Mouse (Mus musculus) skeletal muscle tissue, adult 2 months (tissue): ENCODE data around the gene Zranb1.
A peak's percentile ranks its signal among the peaks of the same experiment; 100 is the strongest.

Experiments
- DNase-seq: peaks from one replicate; pipeline ENCODE4 v3.0.0-alpha.2; 2012; ENCODE audit warnings: low read depth, low spot score

Zranb1 gene

DNA sequence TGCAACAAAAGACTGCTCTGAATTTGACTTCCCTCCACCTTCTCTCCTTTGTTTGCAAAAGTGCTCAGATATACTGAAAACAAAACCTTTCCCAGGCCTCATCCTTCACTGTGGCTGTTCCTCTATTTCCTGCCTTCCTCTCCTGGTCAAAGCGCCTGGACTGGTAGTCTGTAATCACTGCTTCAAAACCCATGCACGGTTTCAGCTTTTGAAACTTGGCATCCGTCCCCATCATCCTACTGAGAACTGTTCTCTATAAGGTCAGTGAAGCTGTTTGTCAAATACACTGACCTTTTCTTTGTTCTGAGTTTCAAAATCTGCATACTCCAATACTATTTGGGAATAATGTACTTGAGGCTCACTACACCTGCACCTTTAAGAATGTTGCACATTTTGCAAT lies 3.7 kb upstream of the Zranb1 start:
- no peak for DNase-seq

DNA sequence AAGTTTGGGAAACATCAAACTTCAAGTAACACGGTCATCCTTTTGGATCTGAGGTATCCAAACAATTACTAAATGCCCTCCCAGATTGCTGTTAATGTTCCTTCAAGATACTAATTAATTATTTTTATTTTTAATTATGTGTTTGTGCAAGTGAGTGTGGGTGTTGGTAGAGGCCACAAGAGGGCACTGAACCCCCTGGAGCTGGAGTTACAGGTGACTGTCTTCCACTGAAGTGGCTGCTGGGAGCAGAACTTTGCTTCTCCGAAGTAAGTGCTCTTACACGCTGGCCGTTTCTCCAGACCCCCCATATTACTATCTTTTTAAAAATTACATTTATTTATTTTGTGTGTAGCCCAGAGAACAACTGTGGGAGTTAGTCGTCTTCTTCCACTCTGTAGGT lies 887 bp upstream of the Zranb1 start:
- DNase-seq: no peak

DNA sequence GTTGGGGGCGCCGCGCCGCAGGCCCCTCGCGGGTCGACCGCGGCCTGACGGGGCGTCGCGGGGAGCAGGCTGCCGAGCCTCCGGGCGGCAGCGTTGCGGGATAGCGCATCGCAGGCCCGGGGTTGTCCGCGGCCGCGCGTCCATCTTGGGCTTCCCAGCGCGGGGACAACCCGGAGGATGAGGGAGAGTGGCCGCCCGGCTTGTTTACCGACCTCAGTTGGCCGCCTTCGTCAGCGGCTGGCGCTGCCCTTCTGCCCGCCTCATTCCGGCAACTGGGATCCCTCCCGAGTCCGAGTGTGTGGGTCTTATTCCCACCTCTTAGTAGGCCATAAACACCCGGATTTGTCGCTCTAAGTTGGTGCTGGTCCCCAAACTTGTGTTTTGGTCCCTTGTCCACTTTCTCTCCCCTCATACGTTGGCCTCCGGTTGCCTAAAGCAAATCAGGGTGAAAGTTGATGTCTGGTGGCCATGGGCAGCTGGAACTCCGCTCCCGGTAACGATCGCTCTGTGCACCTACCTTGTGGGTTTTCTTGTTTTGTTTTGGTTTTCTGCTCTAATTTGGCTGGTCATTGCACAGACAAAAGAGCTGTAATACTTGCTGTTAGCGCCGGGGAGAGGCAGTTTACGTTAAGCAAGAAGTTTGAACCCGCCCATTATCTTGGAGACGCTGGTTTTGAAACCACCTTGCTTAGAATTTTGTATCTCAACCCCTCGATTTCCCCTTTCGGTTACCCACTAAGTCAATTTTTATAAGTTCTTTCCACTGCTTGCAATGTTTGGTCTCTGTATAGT lies 814 bp downstream of the Zranb1 start:
- DNase-seq: peak; percentile 50

DNA sequence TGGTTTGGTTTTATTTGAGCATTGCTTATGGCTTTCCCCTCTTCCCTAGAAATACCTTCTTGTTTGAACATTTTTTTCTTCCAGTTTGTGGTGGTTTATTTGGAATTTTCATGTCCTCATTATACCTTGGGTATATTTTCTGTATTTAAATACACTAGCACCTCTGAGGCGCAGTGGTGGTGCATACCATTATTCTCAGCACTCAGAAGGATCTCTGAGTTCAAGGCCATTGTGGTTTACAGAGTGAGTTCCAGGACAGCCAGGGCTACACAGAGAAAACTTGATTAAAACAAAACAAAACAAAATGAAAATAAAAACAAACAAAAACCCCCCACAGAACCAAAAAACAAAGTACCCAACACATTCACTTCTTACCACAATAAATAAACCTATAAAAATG lies 2.4 kb downstream of the Zranb1 start:
- DNase-seq: no peak

DNA sequence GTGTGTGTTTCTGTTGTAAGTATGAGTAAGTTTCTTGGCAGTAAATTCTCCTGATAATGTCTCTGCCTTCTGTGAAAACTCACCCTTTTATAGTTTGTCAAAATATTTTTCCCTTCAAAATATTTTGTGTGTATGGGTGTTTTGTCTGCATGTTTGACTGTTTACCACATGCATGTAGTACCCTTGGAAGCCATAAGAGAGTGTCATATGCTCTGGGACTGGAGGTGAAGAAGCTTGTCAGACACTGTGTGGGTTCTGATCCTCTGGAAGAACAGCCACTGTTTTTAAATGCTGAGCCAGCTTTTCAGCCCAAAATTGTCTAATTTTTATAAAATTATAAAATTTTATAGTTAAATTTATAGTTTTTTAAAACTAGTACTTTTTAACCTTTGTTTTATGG lies 3.8 kb downstream of the Zranb1 start:
- no peak for DNase-seq

DNA sequence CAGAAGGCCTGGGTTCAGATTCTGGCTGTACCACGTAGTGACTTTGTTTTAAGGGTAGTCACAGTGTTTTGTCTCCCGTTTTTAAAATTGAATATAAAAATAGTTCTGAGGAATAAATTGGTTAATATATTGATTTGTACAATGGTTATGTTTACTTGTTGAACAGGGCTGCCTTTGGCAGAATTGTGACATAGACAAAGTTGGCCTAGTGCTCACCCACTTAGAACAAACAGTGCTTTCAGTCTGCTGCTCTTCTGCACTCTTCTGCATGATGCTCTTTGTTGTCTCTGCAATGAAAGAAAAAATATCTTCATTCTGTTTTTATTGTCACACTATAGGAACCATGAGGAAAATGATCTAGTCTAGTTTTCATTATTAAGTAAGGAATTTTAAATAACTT lies 8.2 kb downstream of the Zranb1 start:
- no peak for DNase-seq

DNA sequence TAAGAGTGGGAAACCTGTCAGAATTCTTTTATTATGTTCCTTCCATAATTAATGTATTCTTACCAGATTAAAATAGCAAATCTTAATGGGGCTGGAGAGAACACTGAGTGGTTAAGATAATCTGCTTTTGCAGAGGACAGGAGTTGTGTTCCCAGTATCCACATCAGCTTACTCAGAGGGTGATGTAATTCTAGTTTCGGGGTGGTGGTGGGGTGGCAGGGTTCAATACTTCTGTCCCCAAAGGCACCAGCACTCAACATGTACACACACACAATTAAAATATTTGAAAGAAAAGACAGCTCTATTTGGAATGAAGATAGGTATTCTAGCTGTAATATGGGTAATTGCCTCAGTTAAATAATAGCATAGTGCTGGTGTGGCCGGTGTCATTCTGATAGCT lies 9.6 kb downstream of the Zranb1 start:
- DNase-seq: no peak

DNA sequence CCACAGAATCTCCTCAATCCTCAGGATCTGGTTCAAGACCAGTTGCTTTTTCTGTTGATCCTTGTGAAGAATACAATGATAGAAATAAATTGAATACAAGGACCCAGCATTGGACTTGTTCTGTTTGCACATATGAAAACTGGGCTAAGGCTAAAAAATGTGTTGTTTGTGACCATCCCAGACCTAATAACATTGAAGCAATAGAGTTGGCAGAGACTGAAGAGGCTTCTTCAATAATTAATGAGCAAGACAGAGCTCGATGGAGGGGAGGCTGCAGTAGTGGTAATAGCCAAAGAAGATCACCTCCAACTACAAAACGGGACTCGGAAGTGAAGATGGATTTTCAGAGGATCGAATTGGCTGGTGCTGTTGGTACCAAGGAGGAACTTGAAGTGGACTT lies 19.0 kb downstream of the Zranb1 start:
- no peak for DNase-seq

DNA sequence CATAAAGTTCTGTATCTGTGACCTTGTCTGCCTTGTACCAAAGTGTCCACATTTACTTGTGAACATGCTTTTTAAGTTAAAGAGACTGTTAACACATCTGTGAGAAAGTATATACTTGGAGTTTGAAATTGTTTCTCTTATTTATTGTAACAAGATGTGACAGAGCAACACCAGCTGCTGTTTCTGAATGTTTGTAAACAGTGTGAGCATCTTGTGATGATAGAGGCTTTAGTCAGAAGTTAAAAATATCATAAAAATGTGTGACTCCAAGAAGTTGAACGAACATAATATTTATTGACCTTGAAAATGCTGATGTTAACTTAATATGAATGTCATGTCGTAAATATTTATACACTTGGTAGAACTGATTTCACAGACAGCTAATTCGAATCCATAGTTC lies 19.7 kb downstream of the Zranb1 start:
- peak; percentile 13 for DNase-seq

DNA sequence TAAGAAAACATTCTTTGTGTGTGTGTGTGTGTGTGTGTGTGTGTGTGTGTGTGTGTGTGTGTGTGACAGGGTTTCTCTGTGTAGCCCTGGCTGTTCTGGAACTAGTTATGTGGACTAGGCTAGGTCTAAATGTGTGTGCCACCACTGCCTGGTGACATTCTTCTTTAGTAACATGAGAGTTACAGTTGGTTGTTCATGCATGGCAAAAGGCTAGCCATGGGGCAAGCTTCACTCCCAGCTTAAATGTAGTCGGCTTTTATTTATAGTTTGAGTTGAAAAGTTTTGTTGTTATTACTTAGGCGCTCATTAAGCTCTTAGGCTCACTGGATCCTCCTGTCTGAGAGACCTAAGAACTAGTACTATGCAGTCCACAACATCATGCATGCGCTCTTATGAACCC lies 33.5 kb downstream of the Zranb1 start:
- DNase-seq: peak; percentile 18

DNA sequence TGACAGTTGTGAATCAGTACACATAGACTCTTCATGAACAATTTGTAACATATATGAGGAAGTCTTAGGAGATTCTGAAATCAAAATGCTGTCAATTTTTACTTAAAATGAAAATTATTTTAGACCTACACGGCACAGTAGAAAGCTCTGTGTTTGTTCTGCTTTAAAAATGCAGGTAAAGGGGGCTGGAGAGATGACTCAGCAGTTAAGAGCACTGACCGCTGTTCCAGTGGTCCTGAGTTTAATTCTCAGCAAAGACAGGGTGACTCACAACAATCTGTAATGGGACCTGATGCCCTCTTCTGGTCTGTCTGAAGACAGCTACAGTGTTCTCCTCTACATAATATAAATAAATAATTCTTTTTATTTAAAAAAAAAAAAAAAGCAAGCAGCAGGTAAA lies 34.8 kb downstream of the Zranb1 start:
- DNase-seq: no peak

DNA sequence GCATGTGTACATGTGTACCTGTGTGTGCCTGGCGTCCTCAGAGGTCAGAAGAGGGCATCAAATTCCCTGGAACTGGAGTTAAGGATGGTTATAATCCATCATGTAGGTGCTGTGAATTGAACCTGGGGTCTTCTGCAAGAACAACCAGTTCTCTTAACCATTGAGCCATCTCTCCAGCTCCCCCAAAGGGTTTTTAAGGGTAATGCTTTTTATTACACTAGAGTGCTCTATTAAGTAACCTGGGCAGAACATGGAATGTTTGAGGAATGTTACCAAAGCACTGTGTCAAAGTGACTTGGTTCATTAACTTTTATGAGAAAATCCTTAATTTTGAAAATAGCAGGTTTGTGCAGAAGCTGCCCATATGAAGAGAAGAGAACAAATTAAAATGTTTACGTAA lies 41.1 kb downstream of the Zranb1 start:
- no peak for DNase-seq

DNA sequence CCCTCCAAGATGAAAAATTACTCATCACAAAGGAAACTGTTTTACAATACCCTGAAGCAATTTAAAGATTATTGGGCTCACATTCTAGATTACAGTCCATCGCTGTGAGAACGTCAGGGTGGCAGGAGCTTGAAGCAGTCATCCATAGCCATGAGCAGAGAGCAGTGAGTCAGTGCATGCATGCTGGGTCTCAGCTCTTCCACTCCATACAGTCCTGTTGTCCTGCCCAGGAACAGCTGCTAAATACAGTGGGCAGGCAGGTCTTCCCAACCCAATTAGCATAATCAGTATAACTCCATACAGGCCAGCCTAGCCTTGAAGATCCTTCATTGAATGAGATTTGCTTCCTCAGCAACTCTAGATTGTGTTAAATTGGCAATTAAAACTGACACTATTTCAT lies 45.1 kb downstream of the Zranb1 start:
- no peak for DNase-seq

DNA sequence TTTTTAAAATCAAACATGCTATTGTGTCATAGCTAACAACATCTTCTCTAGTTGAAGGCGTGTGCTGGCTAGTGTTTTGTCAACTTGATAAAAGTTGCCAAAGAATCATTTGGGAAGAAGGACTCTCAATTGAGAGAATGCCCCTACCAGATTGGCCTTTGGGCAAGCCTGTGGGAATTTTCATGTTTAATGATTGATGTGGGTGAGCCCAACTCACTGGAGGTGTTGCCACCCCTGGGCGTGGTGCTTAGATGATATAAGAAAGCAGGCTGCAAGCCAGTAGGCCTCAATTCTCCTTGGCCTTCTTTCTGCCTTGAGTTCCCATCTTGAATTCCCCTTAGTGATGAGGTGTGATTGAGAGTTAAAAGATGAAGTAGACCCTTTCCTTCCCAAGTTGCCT lies 47.0 kb downstream of the Zranb1 start:
- DNase-seq: no peak

DNA sequence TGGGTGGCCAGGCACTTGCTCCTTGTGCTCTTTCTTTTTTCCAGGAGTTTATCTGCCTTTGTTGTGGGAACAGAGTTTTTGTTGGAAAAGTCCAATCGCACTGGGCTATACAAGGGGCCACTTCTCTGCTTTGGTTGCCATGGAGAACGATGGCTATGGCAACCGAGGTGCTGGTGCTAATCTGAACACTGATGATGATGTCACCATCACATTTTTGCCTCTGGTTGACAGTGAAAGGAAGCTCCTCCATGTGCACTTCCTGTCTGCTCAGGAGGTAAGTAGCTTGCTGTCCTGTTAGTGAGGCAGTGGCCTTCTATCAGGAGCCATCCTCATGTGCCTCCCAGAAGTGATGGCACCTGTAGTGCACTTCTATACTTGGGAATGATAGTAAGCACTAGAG lies 51.7 kb downstream of the Zranb1 start:
- DNase-seq: no peak

DNA sequence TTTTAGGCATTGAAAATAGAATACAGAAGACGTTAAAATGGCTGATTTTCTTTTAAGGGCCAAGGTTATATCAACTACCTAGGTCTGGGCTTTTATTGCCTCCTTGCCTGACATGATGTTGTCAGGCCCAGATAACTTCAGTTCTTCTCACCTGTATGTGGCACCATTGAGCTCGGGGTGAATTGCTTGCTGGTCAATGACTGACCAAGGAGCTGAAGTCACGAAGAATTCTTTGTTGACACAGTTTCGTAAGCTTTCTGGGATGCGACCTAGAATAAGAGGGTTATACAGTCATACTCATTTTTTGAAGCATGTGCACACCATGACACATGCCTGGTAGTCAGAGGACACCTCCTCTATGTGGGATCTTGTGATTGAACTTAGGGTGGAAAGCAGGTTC lies 58.9 kb downstream of the Zranb1 start:
- DNase-seq: no peak

DNA sequence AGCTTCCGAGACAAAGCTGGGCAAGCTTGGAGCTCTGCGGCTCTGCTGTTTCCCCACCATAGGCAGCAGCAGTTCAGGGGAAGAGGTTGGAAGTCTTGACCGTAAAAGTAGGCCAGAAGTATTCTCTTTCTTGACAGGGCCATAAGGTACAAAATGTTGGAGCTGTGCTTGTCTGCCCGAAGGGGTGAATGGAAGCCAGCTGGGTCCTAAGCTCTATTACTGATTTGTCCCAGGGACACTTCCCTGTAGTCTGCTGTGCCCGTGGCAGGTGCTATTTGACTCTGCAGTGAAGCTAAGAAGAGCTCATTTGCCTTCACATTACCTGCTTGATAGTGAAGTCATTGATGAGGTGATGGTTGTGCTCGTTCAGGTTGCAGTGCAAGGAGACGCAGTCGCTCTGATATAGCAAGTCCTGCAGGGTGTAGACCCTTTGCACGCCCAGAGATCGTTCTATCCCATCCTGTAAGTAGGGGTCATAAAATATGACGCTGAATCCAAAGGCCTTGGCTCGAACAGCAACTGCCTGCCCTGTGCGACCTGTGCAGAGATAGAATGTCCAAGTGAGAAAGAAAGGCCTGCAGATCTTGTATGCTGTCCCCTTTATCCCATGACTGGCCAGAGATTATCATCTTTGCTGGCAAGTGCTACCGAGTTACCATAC lies 60.4 kb downstream of the Zranb1 start:
- peak; percentile 66 for DNase-seq

DNA sequence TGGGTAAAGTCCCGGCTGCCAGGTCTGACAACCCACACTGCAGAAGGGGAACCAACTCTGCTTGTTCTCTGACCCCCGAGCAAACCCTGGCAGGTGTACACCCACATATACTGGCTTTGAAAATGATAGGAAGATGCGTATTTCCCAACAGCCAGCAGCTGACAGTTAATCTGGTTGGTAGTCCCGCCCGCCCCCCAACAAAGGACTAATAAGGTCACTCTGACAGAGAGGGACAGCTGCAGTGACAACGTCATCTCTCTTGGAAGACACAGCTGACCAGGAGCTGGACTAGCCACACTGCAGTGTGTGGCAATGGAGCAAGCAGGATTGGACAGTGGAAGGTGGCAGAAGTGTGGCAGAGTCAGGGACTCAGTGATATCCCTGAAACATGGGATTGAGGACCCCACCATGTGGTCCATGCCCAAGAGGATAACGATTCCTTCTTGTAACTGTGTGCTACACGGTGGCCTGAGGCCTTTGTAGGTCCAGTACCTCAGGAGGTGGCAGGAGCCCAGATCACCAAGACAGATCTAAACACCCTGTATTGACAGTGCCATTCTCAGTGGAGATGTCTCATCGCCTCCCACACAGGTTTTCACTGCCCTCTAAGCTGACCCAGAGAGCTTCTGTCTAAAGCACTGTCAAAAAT lies 62.1 kb downstream of the Zranb1 start:
- DNase-seq: peak; percentile 89

DNA sequence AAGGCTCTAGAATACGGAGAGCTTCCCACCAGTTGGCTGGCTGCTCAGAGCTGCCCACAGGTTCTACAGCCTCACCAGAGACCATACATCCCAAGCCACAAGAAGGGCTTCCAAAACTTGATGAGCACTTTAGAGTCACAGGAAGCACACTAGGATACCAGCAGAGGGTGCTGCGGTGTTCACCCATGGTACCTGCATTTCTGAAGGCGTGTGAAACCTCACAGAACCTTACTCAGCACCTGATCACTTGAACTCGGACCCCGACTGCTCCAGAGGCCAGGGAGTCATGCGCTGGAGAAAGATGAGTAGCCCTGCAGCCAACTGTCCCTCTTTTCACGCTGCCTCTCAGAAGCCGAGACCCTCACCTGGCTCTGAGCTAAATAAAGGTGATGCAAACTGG lies 63.2 kb downstream of the Zranb1 start:
- DNase-seq: no peak

DNA sequence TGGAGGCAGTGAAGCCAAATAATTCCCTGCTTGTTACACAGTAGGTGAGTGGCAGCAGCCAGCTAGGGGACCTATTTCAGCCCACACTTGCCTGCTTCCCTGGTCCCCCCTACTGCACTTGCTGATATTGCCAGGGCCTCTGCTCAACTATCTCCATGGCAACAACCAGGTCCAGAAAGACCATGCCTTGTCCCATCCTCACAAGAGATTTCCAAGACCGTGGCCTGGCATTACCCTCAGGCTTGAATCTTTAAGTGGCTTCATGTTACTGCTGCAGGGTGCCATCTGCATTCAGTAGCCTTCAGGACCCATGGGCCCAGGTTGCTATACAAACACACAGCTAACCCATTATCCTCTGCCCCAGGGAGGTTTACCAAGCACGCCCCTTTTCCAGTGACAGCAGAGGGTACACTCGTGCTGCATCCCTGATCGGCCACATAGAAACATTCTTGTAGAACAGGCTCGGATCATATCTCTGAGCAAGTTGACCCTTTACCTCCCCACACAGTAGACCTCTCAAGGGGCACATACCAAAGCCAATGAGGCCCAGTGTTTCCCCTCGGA lies 63.8 kb downstream of the Zranb1 start:
- DNase-seq: no peak

DNA sequence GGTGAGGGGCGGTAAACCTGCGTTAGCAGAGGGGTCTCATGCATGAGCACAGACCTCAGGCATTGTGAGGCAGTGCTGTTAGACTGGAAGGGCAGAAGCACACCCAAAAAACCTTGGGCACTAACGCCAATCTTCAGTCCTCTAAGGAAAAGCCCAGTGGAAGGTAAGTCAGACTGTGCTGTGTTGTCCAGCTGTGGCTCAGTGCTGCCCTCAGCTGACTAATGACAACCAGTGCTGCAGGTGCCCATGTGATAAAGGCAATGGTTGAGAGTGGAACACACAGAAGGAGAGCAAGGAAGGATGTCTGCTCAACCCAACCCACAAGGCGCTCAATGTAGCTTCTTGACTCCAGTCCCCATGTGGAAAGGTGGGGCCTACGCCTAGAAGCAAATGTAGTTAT lies 65.4 kb downstream of the Zranb1 start:
- DNase-seq: no peak

DNA sequence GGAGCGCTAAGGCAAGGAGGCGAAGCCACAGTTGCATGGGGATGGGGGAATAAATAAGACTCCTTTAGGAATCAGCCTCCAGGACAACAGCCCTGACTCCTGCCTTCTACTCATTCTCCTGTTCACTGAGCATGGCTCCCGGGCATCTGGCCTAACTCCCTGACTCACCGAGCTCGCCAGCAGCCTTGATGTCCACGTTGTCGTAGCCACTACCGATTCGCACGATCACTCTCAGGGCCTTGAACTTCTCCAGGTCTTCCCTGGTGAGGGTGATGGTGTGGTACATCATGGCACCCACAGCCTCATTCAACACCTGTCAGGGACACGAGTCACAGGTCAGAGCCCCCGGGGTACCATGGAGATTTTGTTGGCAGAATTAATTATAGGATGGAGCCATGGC lies 67.7 kb downstream of the Zranb1 start:
- DNase-seq: no peak

DNA sequence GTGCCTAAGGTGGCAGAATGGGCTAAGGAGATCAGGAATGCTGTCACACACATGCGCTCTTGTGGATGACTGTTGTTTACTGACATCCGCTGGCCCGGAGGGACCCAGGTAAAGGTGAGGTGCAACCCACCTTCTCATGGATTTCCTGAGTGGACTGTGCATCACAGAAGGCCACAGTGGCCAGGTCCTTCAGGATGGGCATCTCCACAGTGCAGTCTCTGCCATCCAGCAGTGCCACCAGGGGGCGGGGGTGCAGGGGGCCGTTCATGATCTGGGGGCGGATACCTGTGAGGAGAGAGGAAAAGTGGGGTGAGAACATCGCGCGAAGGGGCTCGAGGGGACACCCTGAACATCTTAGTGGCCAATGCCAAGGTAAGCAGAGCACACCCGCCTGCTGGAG lies 68.1 kb downstream of the Zranb1 start:
- DNase-seq: no peak
